Mouse (Mus musculus) neural tube, postnatal 0 days (tissue): ENCODE results near the gene Srpx. TPM values are rescaled to one million over a fixed set of nuclear protein-coding genes. Genes with fewer than 3 reads are reported as not detected.

Experiments
- polyA plus RNA-seq: library from polyadenylated mRNA; unstranded; fragments of >200 nt; fragmentation: Nextera tagmentation; extraction: Ambion mirVana; gene quantifications from 2 replicates; pipeline ENCODE4 v1.2.1, GENCODE M21; 2015

Gene Srpx
- polyA plus RNA-seq = 3.5 and 3.7 TPM in 2 replicates

GRCm38 (mm10) chrX:10117065-10117719, at the start of gene Srpx:
TSS of gene Srpx (minus strand) at chrX:10117709.

Other genes with a start within 250 kb of the Srpx start
- 0.57 and 0.88 TPM in 2 replicates for gene Sytl5, start 232.1 kb downstream of the Srpx start, polyA plus RNA-seq
- 21.5 and 22.3 TPM in 2 replicates for gene Rpgr, start 99.2 kb upstream of the Srpx start, polyA plus RNA-seq
- not detected in 2 replicates for gene Otc, start 134.6 kb upstream of the Srpx start, polyA plus RNA-seq